Mouse (Mus musculus) olfactory bulb, adult 2 months (tissue): ENCODE data around the gene Spats2l.

ENCODE experiments used
- CTCF ChIP-seq: fragments of 200-500 bp; IDR thresholded peaks from 2 replicates; pipeline ENCODE4 v1.5.1; 2012; ENCODE audit warnings: low read depth, mild to moderate bottlenecking, low read length, moderate library complexity; ENCODE audit not compliant: insufficient read depth
- POLR2A ChIP-seq: fragments of 200-500 bp; IDR thresholded peaks from 2 replicates; pipeline ENCODE4 v1.6.1; 2012; ENCODE audit warnings: mild to moderate bottlenecking, low read depth, low read length, moderate library complexity; ENCODE audit not compliant: insufficient read depth

DNA sequence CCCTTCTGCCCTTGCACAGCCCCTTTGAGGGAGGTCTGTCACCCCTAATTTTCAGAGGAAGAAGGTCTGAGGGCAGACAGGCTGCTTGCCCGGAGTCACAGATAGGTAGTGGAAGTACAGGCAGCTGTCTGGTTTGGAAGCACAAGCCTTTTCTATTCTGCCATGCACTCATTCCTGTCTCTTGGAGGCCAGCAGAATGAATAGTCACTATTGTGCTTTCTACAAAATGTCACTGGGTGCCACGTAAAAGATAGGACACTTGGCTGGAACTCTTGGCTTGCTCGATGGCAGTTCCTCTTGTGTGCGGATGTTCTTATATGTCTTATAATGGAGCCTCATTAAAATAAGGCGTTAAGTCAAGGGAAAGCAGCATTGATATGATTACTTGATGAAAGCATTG lies 15.9 kb downstream of the Spats2l start:
- TF ChIP-seq CTCF (no peak), POLR2A (no peak)
